Mouse (Mus musculus) left cerebral cortex, postnatal 14 days (tissue): ENCODE data around the gene Ppp1r15a. TPM values are rescaled to one million over a fixed set of nuclear protein-coding genes. Genes with fewer than 3 reads are reported as not detected.
"Not testable (repeated sequence)": the region's sequence is repeated elsewhere in the genome, so short reads cannot be mapped to it uniquely, and the experiment has no call there.

ENCODE experiments used
- DNase-seq, 2 experiments: peaks; one replicate each; pipeline ENCODE4 v3.0.0; 2021 to 2022; ENCODE audit warnings: low spot score in 2 of 2, mixed read lengths in 1 of 2
- intact Hi-C: fragments of 180-260 bp; cut with DNase I; formaldehyde crosslinking; loops from one replicate; pipeline ENCODE4 v1.15.1; 2025
- total RNA-seq, 2 experiments: library from RNA; stranded (reverse); gene quantifications; 2 replicates each; pipeline ENCODE4 v1.2.3; 2021

Gene Ppp1r15a
- total RNA-seq, 2 experiments from 2014 or later, result 24.2 to 33.3 TPM

DNA sequence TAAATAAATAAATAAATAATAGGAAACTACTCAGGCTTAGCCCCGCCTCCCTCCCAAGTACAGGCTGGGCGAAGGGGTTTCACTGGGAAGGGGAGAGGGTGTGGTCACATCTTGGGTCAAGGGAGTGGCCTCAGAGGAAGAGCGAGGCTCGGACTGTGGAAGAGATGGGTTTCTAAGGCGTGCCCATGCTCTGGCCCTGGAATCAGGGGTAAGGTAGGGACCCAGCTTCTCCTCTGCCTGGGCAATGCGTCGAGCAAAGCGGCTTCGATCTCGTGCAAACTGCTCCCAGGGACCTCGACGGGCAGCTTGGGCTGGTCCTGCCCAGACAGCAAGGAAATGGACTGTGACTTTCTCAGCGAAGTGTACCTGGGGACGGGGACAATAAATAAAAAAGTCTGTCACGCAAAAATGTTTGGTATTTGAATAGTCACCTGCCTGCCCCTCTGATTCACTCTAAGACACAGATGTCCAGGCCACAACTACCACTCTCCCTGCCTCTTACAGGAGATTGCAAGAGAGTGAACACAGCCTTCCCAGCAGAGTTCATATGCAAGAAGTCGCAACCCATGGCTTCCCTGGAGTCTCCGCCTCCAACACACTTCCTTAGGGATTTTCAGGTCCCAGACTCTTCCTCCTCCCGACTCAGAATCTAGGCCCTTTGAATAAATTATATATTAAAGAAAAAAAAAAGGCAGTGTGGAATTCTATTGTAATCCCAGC lies 3.0 kb downstream of the Ppp1r15a start:
- intact Hi-C loops, result no loop called here
- DNase-seq, result no peak

DNA sequence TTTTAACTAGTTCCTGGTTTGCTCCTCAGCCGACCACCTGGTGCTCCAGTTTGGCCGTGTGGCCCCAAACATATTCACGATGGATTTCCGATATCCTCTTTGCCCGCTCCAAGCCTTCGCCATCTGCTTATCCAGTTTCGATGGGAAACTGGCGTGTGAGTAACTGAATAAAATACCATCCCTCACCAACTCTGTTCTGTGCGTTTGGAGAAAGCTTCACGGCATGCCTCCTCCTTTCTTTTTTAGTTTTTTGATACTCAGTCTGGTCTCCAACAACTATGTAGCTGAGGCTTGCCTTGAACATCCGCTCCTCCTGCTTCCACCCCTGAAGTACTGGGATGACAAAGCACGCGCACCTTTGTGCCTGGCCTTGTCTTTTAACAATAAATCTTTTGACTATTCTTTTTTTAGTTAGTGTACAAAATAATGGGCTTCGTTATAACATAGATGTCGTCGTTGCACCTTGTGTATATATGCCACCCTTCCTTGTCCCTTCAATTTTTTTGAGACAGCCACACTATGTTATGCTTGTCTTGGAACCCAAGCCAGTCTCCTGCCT lies 3.8 kb downstream of the Ppp1r15a start:
- no peak for DNase-seq
- intact Hi-C loops, result no loop called here

DNA sequence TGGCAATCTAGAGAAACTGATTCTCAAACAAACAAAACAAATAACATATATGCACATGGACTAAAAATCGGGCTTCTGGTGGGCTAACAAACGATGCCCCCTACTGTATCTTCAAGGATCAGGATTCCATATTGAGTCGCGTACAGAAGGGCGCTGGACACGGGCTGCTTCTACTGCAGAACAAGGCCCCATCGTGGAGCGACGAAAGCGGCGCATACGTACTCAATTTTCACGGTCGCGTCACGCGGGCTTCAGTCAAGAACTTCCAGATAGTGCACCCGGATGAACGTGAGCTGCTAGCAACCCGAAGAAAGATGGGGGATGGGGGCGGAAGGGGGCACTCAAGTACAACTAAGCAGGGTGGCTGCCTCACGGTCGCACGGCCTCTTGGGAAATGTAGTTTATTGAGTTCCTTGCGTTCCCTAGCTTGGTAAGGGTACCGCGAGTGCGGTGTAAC lies 4.3 kb downstream of the Ppp1r15a start:
- DNase-seq, result peak; percentile 92 to 95
- intact Hi-C loops, result no loop called here

DNA sequence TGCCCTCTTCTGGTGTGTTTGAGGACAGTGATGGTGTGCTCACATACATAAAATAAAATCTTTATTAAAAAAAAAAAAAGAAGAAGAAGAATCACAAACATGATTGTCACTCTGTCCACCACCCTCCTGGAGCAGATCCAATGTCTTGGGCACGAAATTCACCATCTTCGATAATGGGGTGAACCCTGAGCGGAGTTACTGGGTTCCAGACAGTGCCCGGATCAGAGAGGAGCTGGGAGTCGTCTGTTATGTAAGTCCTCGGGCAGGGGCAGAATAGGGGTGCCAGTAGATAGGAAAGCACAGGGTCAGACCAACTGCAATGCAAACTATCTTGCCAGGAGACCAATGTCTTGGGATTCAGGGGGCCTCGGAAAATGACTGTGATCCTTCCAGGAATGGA lies 5.5 kb downstream of the Ppp1r15a start:
- DNase-seq, result no peak
- intact Hi-C loops, result no loop called here

DNA sequence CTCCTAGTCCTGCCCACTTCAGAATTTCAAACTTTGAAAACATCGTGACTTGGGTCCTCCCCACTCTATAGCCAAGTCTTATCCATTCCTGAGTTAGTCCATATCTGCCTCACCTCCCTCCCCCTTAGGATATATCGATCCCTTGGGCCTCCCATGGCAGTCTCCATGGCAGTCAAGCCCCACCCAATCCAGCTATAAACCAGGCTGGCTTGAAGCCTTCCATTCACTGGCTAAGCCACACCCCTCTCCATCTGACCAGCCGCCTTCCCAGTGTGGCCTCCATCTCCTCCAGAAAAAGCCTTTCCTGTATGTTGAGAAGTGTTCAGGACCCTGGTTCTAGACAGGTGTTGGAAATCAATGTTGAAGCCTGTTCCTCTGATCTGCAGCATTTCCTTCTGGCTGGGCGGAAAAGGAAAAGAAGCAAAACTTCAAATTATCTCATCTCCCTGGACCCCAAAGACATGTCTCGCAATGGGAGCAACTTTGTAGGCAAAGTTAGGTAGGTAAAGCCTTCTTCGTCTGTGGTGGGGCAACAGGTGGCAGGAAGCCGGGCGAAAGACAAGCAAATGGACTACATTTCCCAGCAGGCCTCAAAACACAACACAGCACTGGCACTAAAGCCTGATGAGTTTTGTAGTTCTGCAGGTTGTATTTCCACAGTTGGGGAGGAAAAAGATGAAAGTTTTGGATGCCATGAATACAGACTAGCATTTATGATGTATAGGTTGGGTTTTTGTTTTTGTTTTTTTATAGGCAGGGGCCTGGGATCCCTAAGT lies 6.5 kb downstream of the Ppp1r15a start:
- DNase-seq, result no peak
- intact Hi-C loops, result loop anchor here (5.0 kb wide), 1 partner anchor 47 kb away; no protein-coding TSS in a partner anchor

DNA sequence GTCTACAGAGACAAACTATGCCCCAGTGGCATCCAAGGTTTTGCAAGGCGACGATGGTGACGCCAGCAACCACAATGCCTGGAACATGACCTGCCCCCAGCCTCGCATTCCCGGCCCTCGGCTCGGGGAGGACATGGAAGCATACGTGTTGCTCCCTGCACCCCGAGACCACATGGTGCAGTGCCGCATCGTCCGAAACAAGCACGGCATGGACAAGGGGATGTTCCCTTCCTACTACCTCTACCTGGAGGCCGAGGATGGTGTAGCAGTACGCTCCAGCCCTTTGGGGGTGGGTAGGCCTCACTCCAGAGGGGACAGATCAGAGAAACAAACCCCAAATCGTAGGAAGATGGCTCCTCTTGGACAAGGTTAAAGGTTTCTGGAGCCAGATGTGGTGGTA lies 7.5 kb downstream of the Ppp1r15a start:
- DNase-seq, result no peak
- intact Hi-C loops, result loop anchor here (5.0 kb wide), 1 partner anchor 46 kb away; no protein-coding TSS in a partner anchor

GRCm38 (mm10) chr7:45516846-45517245 lies 9.2 kb downstream of the Ppp1r15a start:
- DNase-seq, result not testable (repeated sequence)
- intact Hi-C loops, result loop anchor here (5.0 kb wide), 1 partner anchor 45 kb away; no protein-coding TSS in a partner anchor

- intact Hi-C loops, result loop anchor here (5.0 kb wide), 1 partner anchor 43 kb away; no protein-coding TSS in a partner anchor
- no peak for DNase-seq
Measured at GRCm38 (mm10) chr7:45515436-45515835, 10.6 kb downstream of the Ppp1r15a start.

- intact Hi-C loops, result no loop called here
- DNase-seq, result no peak
Measured at GRCm38 (mm10) chr7:45514411-45514810, 11.7 kb downstream of the Ppp1r15a start.

DNA sequence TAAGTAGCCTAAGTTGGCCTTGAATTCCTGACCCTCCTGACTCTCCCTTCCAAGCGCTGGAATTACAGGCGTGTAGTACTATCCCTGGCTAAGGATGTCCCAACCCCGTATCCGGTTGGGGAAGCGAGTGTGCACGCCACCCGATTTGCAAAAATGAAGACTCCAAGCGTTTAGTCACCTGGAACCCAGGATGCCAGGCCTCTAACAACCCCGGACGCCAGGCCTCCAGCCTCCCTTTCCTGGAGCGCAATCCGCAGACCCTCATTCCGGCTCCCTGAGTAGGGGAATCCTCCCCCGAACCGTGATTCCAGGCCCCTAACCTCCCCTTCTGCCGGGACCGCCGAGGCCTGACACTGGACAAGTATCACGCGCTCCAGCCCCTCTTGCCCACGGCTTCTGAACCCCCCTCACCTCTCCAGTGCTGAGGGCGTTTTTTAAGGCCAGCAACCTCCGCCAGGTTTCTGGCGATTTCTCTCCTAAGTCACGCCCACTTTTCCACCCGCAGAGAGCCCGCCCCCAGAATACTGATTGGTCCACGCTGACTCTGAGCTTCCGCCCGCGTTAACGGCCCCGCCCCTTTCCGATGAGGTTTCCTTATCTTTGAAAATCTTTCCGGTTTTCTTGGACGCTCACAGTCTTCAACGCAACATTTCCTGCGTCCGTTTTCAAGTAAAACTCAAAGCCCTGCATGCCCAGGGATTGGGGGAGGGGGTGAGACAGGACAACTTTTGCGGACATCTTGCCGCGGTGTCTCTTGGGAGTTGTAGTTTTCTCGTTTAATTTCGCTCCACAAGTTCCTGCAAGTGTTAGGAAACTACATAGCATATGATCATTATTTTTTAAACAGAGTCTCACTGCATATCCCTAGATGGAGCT lies 15.9 kb downstream of the Ppp1r15a start, which contains the start of gene Nucb1:
Nucb1 (minus strand) TSS at position 495 of the 876 bp plus-strand sequence.
- peak; percentile 86 to 88 for DNase-seq
- intact Hi-C loops, result no loop called here

GRCm38 (mm10) chr7:45509181-45509882 lies 16.7 kb downstream of the Ppp1r15a start:
- DNase-seq, result no peak
- intact Hi-C loops, result no loop called here

GRCm38 (mm10) chr7:45508561-45508960 lies 17.5 kb downstream of the Ppp1r15a start:
- intact Hi-C loops, result no loop called here

DNA sequence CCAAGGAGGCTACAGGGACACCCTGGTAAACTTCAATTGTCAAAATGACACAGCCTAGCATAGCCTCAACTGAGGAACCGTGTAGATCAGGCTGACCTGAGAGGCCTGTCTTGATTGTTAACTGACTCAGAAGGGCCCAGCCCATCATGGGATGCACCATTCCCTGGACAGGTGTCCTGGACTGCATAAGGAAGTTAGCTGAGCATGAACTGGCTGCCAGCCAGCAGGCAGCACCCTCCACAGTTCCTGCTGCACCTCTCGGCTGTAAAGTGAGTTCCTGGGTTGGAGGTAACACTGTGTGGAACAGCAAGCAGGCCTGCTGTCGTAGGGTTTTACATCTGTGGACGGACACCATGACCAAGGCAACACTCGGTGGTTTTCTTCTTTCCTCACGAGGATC lies 18.5 kb downstream of the Ppp1r15a start:
- intact Hi-C loops, result no loop called here
- no peak for DNase-seq

More at GRCm38 (mm10) chr7:45508561-45508960, 17.5 kb downstream of the Ppp1r15a start:
- no peak for DNase-seq

DNA sequence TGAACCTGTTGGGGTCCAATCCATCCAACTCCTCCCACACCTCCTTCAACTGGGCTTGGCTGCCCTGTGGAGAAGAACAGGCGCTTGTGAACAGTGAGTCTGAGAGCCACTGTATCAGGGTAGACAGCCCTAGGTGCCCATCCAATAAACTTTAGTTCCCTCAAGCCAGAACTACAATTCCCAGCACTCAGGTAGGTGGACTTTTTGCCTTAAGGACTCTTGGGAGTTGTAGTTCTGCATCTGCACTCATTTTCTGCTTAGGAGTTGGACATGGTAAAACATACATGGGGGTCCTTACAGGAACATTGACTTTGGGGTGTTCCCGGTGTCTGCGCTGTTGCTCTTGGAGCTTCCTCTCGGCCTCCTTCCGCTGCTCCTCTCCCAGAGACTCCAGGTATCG lies 27.6 kb downstream of the Ppp1r15a start:
- DNase-seq, result no peak
- intact Hi-C loops, result no loop called here

- intact Hi-C loops, result no loop called here
- DNase-seq, result no peak
Measured at GRCm38 (mm10) chr7:45494548-45494947, 31.5 kb downstream of the Ppp1r15a start.

DNA sequence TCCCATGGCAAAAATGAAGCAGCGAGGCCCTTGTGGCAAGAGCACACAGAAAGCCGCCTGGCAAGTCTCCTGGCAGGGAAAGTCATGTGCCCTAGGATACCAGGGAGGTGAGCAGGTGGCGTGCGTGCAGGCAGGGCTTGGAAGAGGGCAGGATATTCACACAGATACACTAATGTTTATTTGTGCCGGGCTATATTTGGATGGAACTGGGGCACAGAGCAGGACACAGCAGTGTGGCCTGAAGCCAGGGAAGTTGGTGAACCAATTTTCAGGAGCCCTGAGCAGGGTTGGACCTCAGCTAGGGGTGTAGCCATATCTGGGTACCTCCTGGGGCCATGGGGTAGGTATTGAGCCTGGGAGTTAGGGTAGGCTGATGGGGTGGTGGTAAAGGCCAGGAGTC lies 33.1 kb downstream of the Ppp1r15a start:
- intact Hi-C loops, result no loop called here

GRCm38 (mm10) chr7:45492225-45492844 lies 33.7 kb downstream of the Ppp1r15a start:
- DNase-seq, result no peak
- intact Hi-C loops, result no loop called here

More for the DNA sequence above, 33.1 kb downstream of the Ppp1r15a start:
- DNase-seq, result no peak

GRCm38 (mm10) chr7:45491264-45491663 lies 34.8 kb downstream of the Ppp1r15a start:
- DNase-seq, result no peak
- intact Hi-C loops, result no loop called here
